Mouse (Mus musculus): ENCODE measurements at regions not wholly inside any gene's neighbourhood (a gene's known extent, or its start where the extent isn't known, plus 50 kb on each side); places are given as distances from the start of the nearest gene placed in this dataset.

DNA sequence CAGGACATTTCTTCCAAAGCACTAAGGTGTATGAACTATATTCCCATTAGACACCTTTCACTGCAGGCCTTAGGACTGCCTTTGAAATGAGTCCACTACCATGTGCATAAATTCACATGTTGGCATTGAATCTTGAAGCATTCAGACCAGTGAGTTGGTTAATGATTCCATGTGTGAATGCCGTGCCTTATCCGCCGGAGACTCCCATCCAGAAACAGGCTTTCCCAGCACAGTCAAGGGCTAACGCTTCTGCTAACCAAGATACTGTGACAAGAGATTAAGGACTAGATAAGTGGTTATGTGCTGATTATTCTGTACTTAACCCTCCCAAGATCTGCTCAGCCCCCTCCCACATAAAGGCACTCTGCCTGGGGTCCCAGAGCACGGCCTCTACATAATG lies 287.9 kb upstream of the Meis1 start:
- Histone ChIP-seq H3K4me1 (replicated peaks; ENCODE audit: control insufficient read depth, insufficient read depth, low read length) (no peaks in the 10 kb centered on the region), H3K9ac (ENCODE audit: low read length) (no peak overlapping the region), H3K4me2 (ENCODE audit: low read depth, low read length, severe bottlenecking) (no peak overlapping the region), H3K27ac (ENCODE audit: low read depth, low read length) (no peak overlapping the region), H3K27me3 (ENCODE audit: control insufficient read depth, insufficient read depth, low read length) (no peaks in the 10 kb centered on the region), H3K36me3 (ENCODE audit: control insufficient read depth, insufficient read depth, low read length) (no peaks in the 10 kb centered on the region), H3K4me3 (ENCODE audit: low read depth, low read length) (no peak overlapping the region), H3K9me3 (ENCODE audit: control insufficient read depth, low read length) (no peaks in the 10 kb centered on the region)
- ATAC-seq (replicated peaks; ENCODE audit: low FRiP score) (no peak), DNase-seq (ENCODE audit: low spot score) (no peak)
- 96% methylated on average over 5 of the region's 5 CpGs for whole genome bisulfite sequencing

DNA sequence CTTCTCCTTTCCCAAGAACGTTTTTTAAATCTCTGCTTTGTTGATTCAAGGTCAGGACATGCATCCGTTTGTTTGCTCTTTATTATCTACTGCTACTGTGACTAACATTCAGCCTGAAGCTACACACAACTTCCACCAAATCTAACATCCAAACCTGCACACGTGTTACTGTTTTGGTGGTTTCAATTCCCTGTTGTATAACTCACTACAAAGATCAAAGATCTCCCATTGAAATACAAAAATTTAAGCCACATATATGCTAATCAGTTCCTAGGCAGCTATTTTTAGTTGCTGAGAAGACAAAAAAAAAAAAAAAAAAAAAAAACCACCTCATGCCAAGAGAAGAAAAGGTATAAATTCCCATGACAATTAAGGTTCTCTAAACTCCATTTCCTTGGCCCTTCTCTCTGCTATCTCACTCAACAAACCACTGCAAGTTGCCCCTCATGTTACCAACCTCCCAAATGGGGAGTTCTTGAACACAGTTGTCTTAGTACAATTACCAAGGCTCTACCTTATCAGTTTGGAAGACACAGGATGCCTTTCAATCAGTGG lies 312.0 kb upstream of the Meis1 start:
- no peaks in the 10 kb centered on the region for H3K9me3 ChIP-seq (ENCODE audit: control insufficient read depth, low read length)
- H3K4me3 ChIP-seq (ENCODE audit: low read depth, low read length), result no peak overlapping the region
- no peaks in the 10 kb centered on the region for H3K27me3 ChIP-seq (ENCODE audit: control insufficient read depth, insufficient read depth, low read length)
- H3K36me3 ChIP-seq (ENCODE audit: control insufficient read depth, insufficient read depth, low read length), result no peaks in the 10 kb centered on the region
- DNase-seq (ENCODE audit: low spot score) (no peak), ATAC-seq (replicated peaks; ENCODE audit: low FRiP score) (no peak)
- no peak overlapping the region for H3K27ac ChIP-seq (ENCODE audit: low read depth, low read length)
- 61% methylated on average over 2 of the region's 3 CpGs for WGBS
- H3K4me1 ChIP-seq (replicated peaks; ENCODE audit: control insufficient read depth, insufficient read depth, low read length), result no peaks in the 10 kb centered on the region
- no peak overlapping the region for H3K4me2 ChIP-seq (ENCODE audit: low read depth, low read length, severe bottlenecking)
- no peak overlapping the region for H3K9ac ChIP-seq (ENCODE audit: low read length)

DNA sequence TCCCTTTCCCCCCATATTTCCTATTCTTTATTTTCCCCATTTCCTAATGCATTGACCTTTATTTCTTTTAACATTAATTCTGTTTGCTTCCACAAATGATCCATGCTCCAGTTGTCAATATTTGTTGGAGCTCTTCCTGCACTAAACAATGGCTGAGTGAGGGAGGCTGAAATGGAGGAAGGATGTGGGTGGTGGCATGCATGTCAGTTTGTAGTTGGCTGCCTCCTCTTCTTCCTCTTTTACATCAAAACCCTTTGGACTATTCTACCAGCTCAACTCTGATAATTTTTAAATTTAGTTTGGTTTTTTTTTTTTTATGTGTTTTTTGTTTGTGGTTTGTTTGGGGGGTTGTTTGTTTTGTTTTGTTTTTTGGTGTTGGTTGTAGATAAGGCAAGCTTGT lies 313.5 kb upstream of the Meis1 start:
- H3K9ac ChIP-seq (ENCODE audit: low read length), result no peak overlapping the region
- no peak overlapping the region for H3K4me2 ChIP-seq (ENCODE audit: low read depth, low read length, severe bottlenecking)
- DNase-seq (ENCODE audit: low spot score), result no peak
- ATAC-seq (replicated peaks; ENCODE audit: low FRiP score), result no peak
- H3K9me3 ChIP-seq (ENCODE audit: control insufficient read depth, low read length), result no peaks in the 10 kb centered on the region
- H3K27me3 ChIP-seq (ENCODE audit: control insufficient read depth, insufficient read depth, low read length), result no peaks in the 10 kb centered on the region
- H3K36me3 ChIP-seq (ENCODE audit: control insufficient read depth, insufficient read depth, low read length), result no peaks in the 10 kb centered on the region
- no peak overlapping the region for H3K27ac ChIP-seq (ENCODE audit: low read depth, low read length)
- no peak overlapping the region for H3K4me3 ChIP-seq (ENCODE audit: low read depth, low read length)
- no peaks in the 10 kb centered on the region for H3K4me1 ChIP-seq (replicated peaks; ENCODE audit: control insufficient read depth, insufficient read depth, low read length)

DNA sequence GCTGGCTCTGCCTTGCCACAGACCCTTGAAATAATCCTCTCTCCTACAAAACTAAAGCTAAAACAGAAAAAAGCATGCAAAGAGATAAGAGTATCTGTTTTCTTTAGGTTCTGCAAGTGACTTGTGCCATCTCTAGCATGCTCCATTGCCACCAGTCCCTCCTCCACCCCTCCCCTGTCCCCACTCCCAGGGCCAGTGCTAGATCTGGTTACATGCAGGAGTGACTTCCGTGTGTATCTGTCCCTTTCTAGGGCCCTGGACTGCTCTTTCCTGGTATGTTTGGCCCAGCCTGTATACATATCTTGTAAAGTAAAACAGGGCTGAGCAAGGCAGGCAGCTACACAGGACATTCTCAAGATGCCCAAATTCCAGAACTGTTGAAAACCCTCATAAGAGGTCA lies 313.9 kb upstream of the Meis1 start:
- H3K4me3 ChIP-seq (ENCODE audit: low read depth, low read length), result no peak overlapping the region
- H3K4me2 ChIP-seq (ENCODE audit: low read depth, low read length, severe bottlenecking), result no peak overlapping the region
- H3K9me3 ChIP-seq (ENCODE audit: control insufficient read depth, low read length), result no peaks in the 10 kb centered on the region
- H3K36me3 ChIP-seq (ENCODE audit: control insufficient read depth, insufficient read depth, low read length), result no peaks in the 10 kb centered on the region
- 81% methylated on average over 1 of the region's 1 CpGs for WGBS
- H3K4me1 ChIP-seq (replicated peaks; ENCODE audit: control insufficient read depth, insufficient read depth, low read length), result no peaks in the 10 kb centered on the region
- DNase-seq (ENCODE audit: low spot score) (no peak), ATAC-seq (replicated peaks; ENCODE audit: low FRiP score) (no peak)
- H3K9ac ChIP-seq (ENCODE audit: low read length), result no peak overlapping the region
- H3K27ac ChIP-seq (ENCODE audit: low read depth, low read length), result no peak overlapping the region
- H3K27me3 ChIP-seq (ENCODE audit: control insufficient read depth, insufficient read depth, low read length), result no peaks in the 10 kb centered on the region

DNA sequence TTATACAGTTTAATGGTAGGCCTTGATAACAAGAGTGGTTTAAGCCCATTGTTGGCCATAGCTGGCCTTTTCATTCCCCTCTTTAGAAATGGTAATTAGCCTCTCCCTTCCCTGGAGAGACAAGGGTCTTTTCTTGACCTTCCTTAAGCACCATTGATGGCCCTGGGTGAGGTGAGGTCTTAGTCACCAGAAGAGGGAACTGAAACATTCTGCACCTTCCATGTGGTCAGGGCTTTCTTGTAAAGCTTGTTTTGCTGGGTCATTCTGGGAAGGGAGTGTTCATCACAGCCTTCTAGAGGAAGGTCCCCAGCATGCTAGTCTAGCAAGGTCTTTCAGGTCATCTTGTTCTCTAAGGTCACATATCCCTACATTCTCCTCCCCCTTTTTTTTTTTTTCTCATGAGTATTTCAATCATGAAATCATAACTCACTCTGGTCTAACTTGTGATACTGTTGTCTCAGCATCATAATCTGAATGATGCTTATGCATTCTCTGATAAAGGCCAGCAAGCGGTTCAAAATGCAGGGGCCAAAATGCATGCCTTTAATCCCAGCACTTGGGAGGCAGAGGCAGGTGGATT lies 315.2 kb upstream of the Meis1 start:
- Histone ChIP-seq H3K9me3 (ENCODE audit: control insufficient read depth, low read length) (no peaks in the 10 kb centered on the region), H3K4me2 (ENCODE audit: low read depth, low read length, severe bottlenecking) (no peak overlapping the region), H3K27me3 (ENCODE audit: control insufficient read depth, insufficient read depth, low read length) (no peaks in the 10 kb centered on the region), H3K36me3 (ENCODE audit: control insufficient read depth, insufficient read depth, low read length) (no peaks in the 10 kb centered on the region), H3K27ac (ENCODE audit: low read depth, low read length) (no peak overlapping the region), H3K4me1 (replicated peaks; ENCODE audit: control insufficient read depth, insufficient read depth, low read length) (no peaks in the 10 kb centered on the region), H3K4me3 (ENCODE audit: low read depth, low read length) (no peak overlapping the region), H3K9ac (ENCODE audit: low read length) (no peak overlapping the region)
- ATAC-seq (replicated peaks; ENCODE audit: low FRiP score) (no peak), DNase-seq (ENCODE audit: low spot score) (no peak)
- WGBS, result 88% methylated on average over 1 of the region's 1 CpGs

DNA sequence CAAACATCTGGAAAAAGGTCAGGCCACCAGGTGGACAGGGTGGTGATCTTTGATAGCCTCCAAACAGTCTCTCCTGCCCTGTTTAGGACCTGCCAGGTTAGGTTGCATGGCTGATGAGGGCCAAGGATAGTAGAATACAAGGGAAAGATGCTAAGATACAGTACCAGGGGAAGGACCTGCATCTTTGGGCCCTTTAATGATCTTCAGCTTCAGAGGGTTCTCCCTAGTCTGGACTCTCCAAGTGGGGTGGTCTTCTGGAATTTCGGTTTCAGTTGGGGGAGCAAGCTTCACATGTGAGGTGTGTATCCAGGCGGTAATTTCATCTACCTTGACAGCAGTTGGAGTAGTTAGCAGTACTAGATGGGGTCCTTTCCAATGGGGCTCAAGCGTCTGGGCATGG lies 316.6 kb upstream of the Meis1 start:
- no peaks in the 10 kb centered on the region for H3K27me3 ChIP-seq (ENCODE audit: control insufficient read depth, insufficient read depth, low read length)
- no peaks in the 10 kb centered on the region for H3K9me3 ChIP-seq (ENCODE audit: control insufficient read depth, low read length)
- no peak overlapping the region for H3K4me3 ChIP-seq (ENCODE audit: low read depth, low read length)
- no peaks in the 10 kb centered on the region for H3K4me1 ChIP-seq (replicated peaks; ENCODE audit: control insufficient read depth, insufficient read depth, low read length)
- DNase-seq (ENCODE audit: low spot score) (no peak), ATAC-seq (replicated peaks; ENCODE audit: low FRiP score) (no peak)
- no peaks in the 10 kb centered on the region for H3K36me3 ChIP-seq (ENCODE audit: control insufficient read depth, insufficient read depth, low read length)
- H3K27ac ChIP-seq (ENCODE audit: low read depth, low read length), result no peak overlapping the region
- no peak overlapping the region for H3K9ac ChIP-seq (ENCODE audit: low read length)
- H3K4me2 ChIP-seq (ENCODE audit: low read depth, low read length, severe bottlenecking), result no peak overlapping the region
- 91% methylated on average over 3 of the region's 3 CpGs for WGBS

DNA sequence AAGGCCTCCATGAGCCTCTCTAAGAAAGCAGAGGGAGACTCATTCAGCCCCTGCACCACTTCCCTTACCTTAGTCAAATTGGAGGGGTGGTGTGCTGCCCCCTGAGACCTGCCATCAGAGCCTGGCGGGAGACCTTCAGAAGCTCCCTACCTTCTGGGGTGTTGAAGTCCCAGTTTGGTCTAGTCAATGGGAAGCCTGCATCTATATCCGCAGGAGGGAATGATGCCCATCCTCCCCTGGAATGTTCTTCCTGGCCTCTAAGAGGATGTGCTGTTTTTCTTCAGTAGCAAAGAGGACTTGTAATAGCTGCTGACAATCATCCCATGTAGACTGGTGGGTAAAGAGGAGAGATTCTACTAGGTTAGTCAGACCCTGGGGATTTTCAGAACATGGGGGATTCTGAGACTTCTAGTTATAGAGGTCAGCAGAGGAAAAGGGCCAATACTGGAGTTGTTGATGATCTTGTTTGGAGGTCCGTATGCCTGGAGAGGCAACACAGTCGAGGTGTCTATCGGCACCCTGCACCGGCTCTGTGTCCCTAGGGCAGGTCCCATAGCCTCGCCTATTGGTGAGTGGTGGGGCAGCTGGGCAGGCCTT lies 321.0 kb upstream of the Meis1 start:
- H3K27ac ChIP-seq (ENCODE audit: low read depth, low read length), result no peak overlapping the region
- H3K27me3 ChIP-seq (ENCODE audit: control insufficient read depth, insufficient read depth, low read length), result no peaks in the 10 kb centered on the region; the same call in 1 of the 2 replicates
- H3K36me3 ChIP-seq (ENCODE audit: control insufficient read depth, insufficient read depth, low read length), result no peaks in the 10 kb centered on the region
- no peak overlapping the region for H3K4me2 ChIP-seq (ENCODE audit: low read depth, low read length, severe bottlenecking)
- 94% methylated on average over 7 of the region's 7 CpGs for WGBS
- H3K9ac ChIP-seq (ENCODE audit: low read length), result no peak overlapping the region
- DNase-seq (ENCODE audit: low spot score), result no peak
- no peak for ATAC-seq (replicated peaks; ENCODE audit: low FRiP score)
- no peaks in the 10 kb centered on the region for H3K9me3 ChIP-seq (ENCODE audit: control insufficient read depth, low read length)
- H3K4me3 ChIP-seq (ENCODE audit: low read depth, low read length), result no peak overlapping the region
- H3K4me1 ChIP-seq (replicated peaks; ENCODE audit: control insufficient read depth, insufficient read depth, low read length), result no peaks in the 10 kb centered on the region

DNA sequence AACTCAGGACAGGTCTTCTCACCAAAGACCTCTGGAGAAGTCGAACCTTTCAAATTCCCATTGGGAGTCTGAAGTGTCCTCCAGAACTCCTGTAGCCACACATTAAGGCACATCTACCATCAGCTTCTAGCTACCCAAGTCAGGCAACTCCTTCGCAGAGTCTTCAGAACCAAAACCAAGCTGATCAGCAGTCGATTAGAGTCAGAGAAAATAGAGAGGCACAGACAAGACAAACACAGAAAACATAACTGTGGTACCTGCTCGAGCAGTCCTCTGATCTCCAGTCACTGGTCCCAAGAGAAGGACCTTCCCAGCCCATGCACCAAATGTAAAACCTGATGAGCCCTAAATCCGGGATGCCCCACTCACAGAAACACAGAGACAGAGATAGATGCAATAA lies 322.1 kb upstream of the Meis1 start:
- 82% methylated on average over 5 of the region's 5 CpGs for WGBS
- Histone ChIP-seq H3K9ac (ENCODE audit: low read length) (no peak overlapping the region), H3K36me3 (ENCODE audit: control insufficient read depth, insufficient read depth, low read length) (no peaks in the 10 kb centered on the region), H3K9me3 (ENCODE audit: control insufficient read depth, low read length) (no peaks in the 10 kb centered on the region), H3K4me2 (ENCODE audit: low read depth, low read length, severe bottlenecking) (no peak overlapping the region), H3K27ac (ENCODE audit: low read depth, low read length) (no peak overlapping the region), H3K27me3 (ENCODE audit: control insufficient read depth, insufficient read depth, low read length) (no peaks in the 10 kb centered on the region; the same call in 1 of the 2 replicates), H3K4me3 (ENCODE audit: low read depth, low read length) (no peak overlapping the region), H3K4me1 (replicated peaks; ENCODE audit: control insufficient read depth, insufficient read depth, low read length) (no peaks in the 10 kb centered on the region)
- ATAC-seq (replicated peaks; ENCODE audit: low FRiP score) (no peak), DNase-seq (ENCODE audit: low spot score) (no peak)

DNA sequence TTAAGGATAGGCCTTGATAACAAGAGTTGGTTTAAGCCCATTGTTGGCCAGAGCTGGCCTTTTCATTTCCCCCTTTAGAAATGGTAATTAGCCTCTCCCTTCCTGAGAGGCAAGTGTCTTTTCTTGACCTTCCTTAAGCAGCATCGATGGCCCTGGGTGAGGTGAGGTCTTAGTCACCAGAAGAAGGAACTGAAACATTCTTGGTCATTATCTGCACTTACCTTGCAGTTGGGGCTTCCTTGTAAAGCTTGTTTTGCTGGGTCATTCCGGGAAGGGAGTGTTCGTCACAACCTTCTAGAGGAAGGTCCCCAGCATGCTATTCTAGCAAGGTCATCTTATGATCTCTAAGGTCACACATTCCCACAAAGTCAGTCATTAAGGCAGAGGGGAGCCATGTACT lies 322.6 kb upstream of the Meis1 start:
- H3K4me2 ChIP-seq (ENCODE audit: low read depth, low read length, severe bottlenecking), result no peak overlapping the region
- no peaks in the 10 kb centered on the region for H3K36me3 ChIP-seq (ENCODE audit: control insufficient read depth, insufficient read depth, low read length)
- DNase-seq (ENCODE audit: low spot score) (no peak), ATAC-seq (replicated peaks; ENCODE audit: low FRiP score) (no peak)
- H3K27me3 ChIP-seq (ENCODE audit: control insufficient read depth, insufficient read depth, low read length), result no peaks in the 10 kb centered on the region; the same call in 1 of the 2 replicates
- H3K27ac ChIP-seq (ENCODE audit: low read depth, low read length), result no peak overlapping the region
- no peak overlapping the region for H3K9ac ChIP-seq (ENCODE audit: low read length)
- no peak overlapping the region for H3K4me3 ChIP-seq (ENCODE audit: low read depth, low read length)
- 50% methylated on average over 3 of the region's 3 CpGs for WGBS
- no peaks in the 10 kb centered on the region for H3K4me1 ChIP-seq (replicated peaks; ENCODE audit: control insufficient read depth, insufficient read depth, low read length)
- H3K9me3 ChIP-seq (ENCODE audit: control insufficient read depth, low read length), result no peaks in the 10 kb centered on the region
